Mouse (Mus musculus) c-Kit-positive CD71-negative TER-119-negative erythroid progenitor cells, embryonic 14.5 days (primary cell): Measurements from ENCODE around the gene Lrrk1.

Experiments used
- DNase-seq: peaks from one replicate; pipeline ENCODE4 v3.0.0-alpha.2; 2013; ENCODE audit warnings: low read depth

Gene Lrrk1

GRCm38 (mm10) chr7:66187581-66188231 lies 200.4 kb downstream of the Lrrk1 start:
- no peak for DNase-seq

- no peak for DNase-seq
Observed at GRCm38 (mm10) chr7:66185370-66185769, 202.8 kb downstream of the Lrrk1 start.

GRCm38 (mm10) chr7:66184026-66184425 lies 204.1 kb downstream of the Lrrk1 start:
- DNase-seq: no peak

- DNase-seq: no peak
Observed at GRCm38 (mm10) chr7:66183404-66183803, 204.7 kb downstream of the Lrrk1 start.

GRCm38 (mm10) chr7:66182075-66182715 lies 206.0 kb downstream of the Lrrk1 start:
- no peak for DNase-seq

GRCm38 (mm10) chr7:66180711-66181365 lies 207.3 kb downstream of the Lrrk1 start:
- DNase-seq: no peak

GRCm38 (mm10) chr7:66180260-66180659 lies 207.9 kb downstream of the Lrrk1 start:
- no peak for DNase-seq

GRCm38 (mm10) chr7:66179711-66180110 lies 208.4 kb downstream of the Lrrk1 start:
- DNase-seq: no peak

GRCm38 (mm10) chr7:66179120-66179581 lies 209.0 kb downstream of the Lrrk1 start:
- DNase-seq: no peak

GRCm38 (mm10) chr7:66178101-66178500 lies 210.0 kb downstream of the Lrrk1 start:
- no peak for DNase-seq

- no peak for DNase-seq
Observed at GRCm38 (mm10) chr7:66176929-66177328, 211.2 kb downstream of the Lrrk1 start.
